Comparison of ENCODE assay signal across 7 mouse cellular contexts in the genomic region with DNA sequence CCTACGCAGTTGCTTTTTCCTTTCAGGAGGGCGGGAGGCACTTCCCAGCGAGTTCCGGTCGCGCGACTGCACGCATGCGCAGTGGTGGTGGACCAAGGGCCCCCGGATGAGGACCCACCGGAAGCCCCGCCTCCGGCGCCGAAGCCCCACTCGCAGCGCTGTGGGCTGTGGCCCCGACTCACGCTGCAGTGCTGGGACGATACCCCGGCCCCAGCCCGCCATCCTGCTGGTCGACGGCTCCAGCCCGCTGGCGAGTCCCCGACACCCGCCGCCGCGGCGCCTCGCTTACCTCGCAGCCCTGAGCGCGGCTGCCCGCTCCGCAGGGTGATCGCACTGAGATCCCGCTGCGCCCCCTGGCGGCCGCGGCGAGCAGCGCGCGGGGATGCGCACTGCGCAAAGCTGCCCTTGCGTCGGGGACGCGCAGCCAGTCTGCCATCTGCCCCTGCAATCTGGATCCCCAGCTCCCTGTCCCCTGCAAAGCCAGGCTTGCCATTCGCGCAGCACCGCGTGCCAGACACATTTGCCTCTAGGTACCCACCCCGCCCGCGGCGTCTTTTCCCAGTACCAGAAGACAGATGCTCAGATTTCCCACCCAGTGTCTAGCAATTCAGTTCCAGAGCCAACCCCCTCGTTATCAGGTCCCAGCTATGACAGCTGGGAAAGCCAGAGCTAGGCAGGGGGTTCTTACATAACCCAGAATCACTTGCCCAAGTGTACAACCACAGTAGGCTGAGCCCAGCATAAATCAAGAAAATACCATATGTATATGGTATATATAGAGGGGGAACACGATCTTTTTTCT. TPM values are rescaled to one million over a fixed set of nuclear protein-coding genes. Genes with fewer than 3 reads are reported as not detected.
DNase-seq lines count a peak whose midpoint lies in the region; ATAC-seq and TF ChIP-seq lines count a peak whose summit lies in the region.

Gene Hlcs (minus strand): TSS at position 343 of the 802 bp plus-strand sequence.

- WGBS in intestine, postnatal 0 days: under 1% methylated on average over 64 of the region's 64 CpGs
- under 1% methylated on average over 64 of the region's 64 CpGs for WGBS in midbrain, embryonic 12.5 days
- 1% methylated on average over 64 of the region's 64 CpGs for WGBS in small intestine, adult 2 months

- peak within 1 kb of the TSS; percentile 53 for H3K4me3 ChIP-seq in intestine, postnatal 0 days (ENCODE audit: low read depth, low read length)
- peak within 1 kb of the TSS; percentile 69 for H3K4me3 ChIP-seq in midbrain, embryonic 12.5 days
- peak within 1 kb of the TSS; percentile 71 for H3K4me3 ChIP-seq in small intestine, adult 2 months (ENCODE audit: low read depth, low read length)

- ATAC-seq in intestine, postnatal 0 days: peak; percentile 95
- peak; percentile 87 for ATAC-seq in midbrain, embryonic 12.5 days (ENCODE audit: low FRiP score, low read depth)

- no peaks in the 10 kb centered on the region for H3K36me3 ChIP-seq in intestine, postnatal 0 days (ENCODE audit: control insufficient read depth, insufficient read depth)
- H3K36me3 ChIP-seq in midbrain, embryonic 12.5 days: no peaks in the 10 kb centered on the region
- H3K36me3 ChIP-seq in small intestine, adult 2 months (ENCODE audit: control insufficient read depth, insufficient read depth, low read length): no peaks in the 10 kb centered on the region

- H3K27me3 ChIP-seq in intestine, postnatal 0 days (replicated peaks; ENCODE audit: control insufficient read depth, insufficient read depth, low read length): no peaks in the 10 kb centered on the region
- peaks cover 8% of the 10 kb centered on the region; the same call in 1 of the 2 replicates for H3K27me3 ChIP-seq in midbrain, embryonic 12.5 days
- no peaks in the 10 kb centered on the region for H3K27me3 ChIP-seq in small intestine, adult 2 months (ENCODE audit: control insufficient read depth, insufficient read depth, low read length)

- peak within 1 kb of the TSS; percentile 71 for H3K4me2 ChIP-seq in intestine, postnatal 0 days (replicated peaks; ENCODE audit: low read depth)
- H3K4me2 ChIP-seq in midbrain, embryonic 12.5 days (replicated peaks): peak within 1 kb of the TSS; percentile 61

- peak within 1 kb of the TSS; percentile 92 for H3K27ac ChIP-seq in intestine, postnatal 0 days (ENCODE audit: low read depth, low read length)
- H3K27ac ChIP-seq in midbrain, embryonic 12.5 days (replicated peaks): peak within 1 kb of the TSS; percentile 99
- peak within 1 kb of the TSS; percentile 92 for H3K27ac ChIP-seq in small intestine, adult 2 months (ENCODE audit: insufficient read depth, low read depth, low read length)

- peak; percentile 99 for TF ChIP-seq CTCF in intestine, postnatal 0 days (IDR thresholded peaks at IDR 0.05; ENCODE audit: low read depth)
- peak; percentile 85 for TF ChIP-seq CTCF in small intestine, adult 2 months (IDR thresholded peaks at IDR 0.05; ENCODE audit: extremely low read depth, insufficient read length, insufficient replicate concordance, low read depth, low read length)

- peak; percentile 67 for TF ChIP-seq POLR2A in small intestine, adult 2 months (IDR thresholded peaks at IDR 0.05; ENCODE audit: low read depth, low read length)

- intact Hi-C loops in left cerebral cortex, postnatal 4 days (cut with DNase I): no loop called here

- H3K4me1 ChIP-seq in intestine, postnatal 0 days (replicated peaks; ENCODE audit: control insufficient read depth, insufficient read depth, low read length): no peaks in the 10 kb centered on the region
- H3K4me1 ChIP-seq in midbrain, embryonic 12.5 days: peaks cover 15% of the 10 kb centered on the region
- H3K4me1 ChIP-seq in small intestine, adult 2 months (ENCODE audit: control insufficient read depth, insufficient read depth, insufficient read length, low read length): peaks cover 9% of the 10 kb centered on the region; the same call in 1 of the 2 replicates

- H3K9ac ChIP-seq in intestine, postnatal 0 days (ENCODE audit: low read depth, low read length): peak within 1 kb of the TSS; percentile 73
- H3K9ac ChIP-seq in midbrain, embryonic 12.5 days (replicated peaks): peak within 1 kb of the TSS; percentile 89

- peak; percentile 99 for DNase-seq in adrenal gland, adult 2 months
- peak; percentile 98 for DNase-seq in embryo, embryonic 11.5 days (ENCODE audit: low read depth, low spot score)
- peak; percentile 99 for DNase-seq in gastrocnemius, postnatal 4 days (ENCODE audit: low spot score in 2 of 2)
- peak; percentile 99 for DNase-seq in left cerebral cortex, postnatal 4 days

- H3K9me3 ChIP-seq in intestine, postnatal 0 days (ENCODE audit: control insufficient read depth): no peaks in the 10 kb centered on the region
- H3K9me3 ChIP-seq in midbrain, embryonic 12.5 days: no peaks in the 10 kb centered on the region

RNA-seq across cellular contexts. Expression of gene Hlcs, which starts in this region (rescaled TPM):
- total RNA-seq in adrenal gland, adult 2 months (2021): 10 to 100 TPM; 15.0 to 16.6 TPM
- 10.3 and 10.4 TPM in 2 replicates for polyA plus RNA-seq in adrenal gland, adult 2 months (2012; rRNA removed)
- 10 to 100 TPM; 10.4 to 12.0 TPM for total RNA-seq in gastrocnemius, postnatal 4 days (2021)
- 2.8 and 3.6 TPM in 2 replicates for polyA plus RNA-seq in intestine, postnatal 0 days (2015; fragmentation: Nextera tagmentation; extraction: Ambion mirVana)
- total RNA-seq in left cerebral cortex, postnatal 4 days (2021): 10 to 100 TPM; 11.7 to 11.8 TPM
- polyA plus RNA-seq in midbrain, embryonic 12.5 days (2016; fragmentation: Nextera tagmentation; extraction: Ambion mirVana): 12.6 and 13.3 TPM in 2 replicates
- 2.6 and 3.2 TPM in 2 replicates for polyA plus RNA-seq in small intestine, adult 2 months (2012; rRNA removed)

Comparison
In these comparisons a context has a peak if more than half of its experiments do, and no peak if none do; other contexts are left out.
1. Peak in every context shown above with its lines: DNase-seq, ATAC-seq, H3K4me3 ChIP-seq and H3K27ac ChIP-seq.